Mouse (Mus musculus) embryonic facial prominence, embryonic 14.5 days (tissue): ENCODE results near the gene Rbm28. TPM values are rescaled to one million over a fixed set of nuclear protein-coding genes. Genes with fewer than 3 reads are reported as not detected.
"Not testable (repeated sequence)": the region's sequence is repeated elsewhere in the genome, so short reads cannot be mapped to it uniquely, and the experiment has no call there.

ENCODE experiments used
- ATAC-seq: fragments of 200-750 bp; cut with Nextera tagmentation; 2 replicates; pipeline ENCODE4 v1.8.0; 2017; ENCODE audit warnings: low read depth, moderate number of reproducible peaks, moderate TSS enrichment
- DNase-seq: peaks from one replicate; pipeline ENCODE4 v3.0.0-alpha.2; 2015; ENCODE audit warnings: low spot score
- H3K27ac ChIP-seq: fragments of 300-500 bp; sonication (generic); replicated peaks from 2 replicates; pipeline ENCODE4 v1.5.1; 2014; ENCODE audit warnings: low read depth, mild to moderate bottlenecking, low read length, moderate library complexity
- H3K27me3 ChIP-seq: fragments of 300-500 bp; sonication (generic); replicated peaks from 2 replicates; pipeline ENCODE4 v1.6.1; 2014; ENCODE audit warnings: low read length; ENCODE audit not compliant: control insufficient read depth, insufficient read depth
- H3K36me3 ChIP-seq: fragments of 300-500 bp; sonication (generic); 2 replicates; pipeline ENCODE4 v1.6.1; 2014; ENCODE audit warnings: low read length, mixed read lengths; ENCODE audit not compliant: control insufficient read depth, insufficient read depth
- H3K4me1 ChIP-seq: fragments of 300-500 bp; sonication (generic); 2 replicates; pipeline ENCODE4 v1.6.1; 2014; ENCODE audit warnings: antibody characterized with exemption, low read length; ENCODE audit not compliant: control insufficient read depth, insufficient read depth
- H3K4me2 ChIP-seq: fragments of 300-500 bp; sonication (generic); 2 replicates; pipeline ENCODE4 v1.6.1; 2014; ENCODE audit warnings: low read depth, mild to moderate bottlenecking, low read length, moderate library complexity, mixed read lengths
- H3K4me3 ChIP-seq: fragments of 300-500 bp; sonication (generic); 2 replicates; pipeline ENCODE4 v1.5.1; 2014; ENCODE audit warnings: low read depth, mild to moderate bottlenecking, low read length
- H3K9ac ChIP-seq: fragments of 300-500 bp; sonication (generic); 2 replicates; pipeline ENCODE4 v1.6.1; 2014; ENCODE audit warnings: low read depth, mild to moderate bottlenecking, low read length, moderate library complexity, mixed read lengths
- H3K9me3 ChIP-seq: fragments of 300-500 bp; sonication (generic); 2 replicates; pipeline ENCODE4 v1.6.1; 2016; ENCODE audit warnings: low read length; ENCODE audit not compliant: control insufficient read depth
- WGBS: fragments of 180-500 bp; shearing (Covaris S2); extraction: QIAGEN DNeasy Blood & Tissue Kit; methylation state at CpG from one replicate; pipeline ENCODE4 v1.1.7; 2014; 5-methylcytosine and 5-hydroxymethylcytosine counted together
- polyA plus RNA-seq: library from polyadenylated mRNA; unstranded; fragments of >200 nt; fragmentation: Nextera tagmentation; extraction: Ambion mirVana; gene quantifications from 2 replicates; pipeline ENCODE4 v1.2.1, GENCODE M21; 2014

The Rbm28 gene
- polyA plus RNA-seq, 1 experiment from 2014 or later: 35.9 TPM

GRCm38 (mm10) chr6:29161291-29161690 is 3.5 kb downstream of the Rbm28 start:
- 97% methylated on average over 5 of the region's 5 CpGs for WGBS
- not testable (repeated sequence) for ATAC-seq

GRCm38 (mm10) chr6:29160786-29161185 is 4.0 kb downstream of the Rbm28 start:
- no peaks in the 10 kb centered on the region for H3K9me3 ChIP-seq
- 82% methylated on average over 2 of the region's 2 CpGs for WGBS
- no peak overlapping the region for H3K4me3 ChIP-seq
- ATAC-seq: no peak
- no peaks in the 10 kb centered on the region for H3K27me3 ChIP-seq
- no peak overlapping the region for H3K27ac ChIP-seq
- H3K9ac ChIP-seq: no peak overlapping the region
- H3K36me3 ChIP-seq: peaks cover 44% of the 10 kb centered on the region
- no peak for DNase-seq
- H3K4me2 ChIP-seq: no peak overlapping the region
- H3K4me1 ChIP-seq: peaks cover 9% of the 10 kb centered on the region; the same call in 1 of the 2 replicates

More at GRCm38 (mm10) chr6:29161291-29161690, 3.5 kb downstream of the Rbm28 start:
- not testable (repeated sequence) for H3K27ac ChIP-seq, H3K4me2 ChIP-seq, DNase-seq, H3K4me3 ChIP-seq, H3K9ac ChIP-seq, H3K4me1 ChIP-seq, H3K9me3 ChIP-seq, H3K27me3 ChIP-seq
- H3K36me3 ChIP-seq: peaks cover 39% of the 10 kb centered on the region

- H3K4me2 ChIP-seq: no peak overlapping the region
- H3K4me3 ChIP-seq: no peak overlapping the region
- no peaks in the 10 kb centered on the region for H3K9me3 ChIP-seq
- H3K27me3 ChIP-seq: no peaks in the 10 kb centered on the region
- peaks cover 80% of the 10 kb centered on the region for H3K36me3 ChIP-seq
- ATAC-seq (no peak), DNase-seq (no peak)
- WGBS: 91% methylated on average over 5 of the region's 5 CpGs
- H3K4me1 ChIP-seq: no peaks in the 10 kb centered on the region
- H3K9ac ChIP-seq: no peak overlapping the region
- no peak overlapping the region for H3K27ac ChIP-seq
Observed at GRCm38 (mm10) chr6:29156326-29156725, 8.5 kb downstream of the Rbm28 start.

- Histone ChIP-seq H3K4me2 (no peak overlapping the region), H3K27me3 (no peaks in the 10 kb centered on the region), H3K4me3 (no peak overlapping the region), H3K4me1 (no peaks in the 10 kb centered on the region), H3K27ac (no peak overlapping the region), H3K36me3 (peaks cover 52% of the 10 kb centered on the region), H3K9ac (no peak overlapping the region), H3K9me3 (no peaks in the 10 kb centered on the region)
- no peak for ATAC-seq
- DNase-seq: no peak
- WGBS: 93% methylated on average over 1 of the region's 1 CpGs
Observed at GRCm38 (mm10) chr6:29150001-29150400, 14.8 kb downstream of the Rbm28 start.

- Histone ChIP-seq H3K27ac (no peak overlapping the region), H3K9me3 (no peaks in the 10 kb centered on the region), H3K4me1 (no peaks in the 10 kb centered on the region), H3K27me3 (no peaks in the 10 kb centered on the region), H3K36me3 (peaks cover 43% of the 10 kb centered on the region), H3K4me2 (no peak overlapping the region), H3K9ac (no peak overlapping the region), H3K4me3 (no peak overlapping the region)
- ATAC-seq (no peak), DNase-seq (no peak)
- 88% methylated on average over 5 of the region's 5 CpGs for WGBS
Observed at GRCm38 (mm10) chr6:29147407-29148010, 17.3 kb downstream of the Rbm28 start.

- peaks cover 39% of the 10 kb centered on the region for H3K36me3 ChIP-seq
- no peak overlapping the region for H3K4me2 ChIP-seq
- ATAC-seq: no peak
- WGBS: 76% methylated on average over 7 of the region's 7 CpGs
- H3K27ac ChIP-seq: no peak overlapping the region
- no peaks in the 10 kb centered on the region for H3K27me3 ChIP-seq
- DNase-seq: no peak
- no peak overlapping the region for H3K4me3 ChIP-seq
- H3K9me3 ChIP-seq: no peaks in the 10 kb centered on the region
- no peaks in the 10 kb centered on the region for H3K4me1 ChIP-seq
- no peak overlapping the region for H3K9ac ChIP-seq
Observed at GRCm38 (mm10) chr6:29146641-29147040, 18.2 kb downstream of the Rbm28 start.

- Histone ChIP-seq H3K9ac (no peak overlapping the region), H3K27me3 (no peaks in the 10 kb centered on the region), H3K9me3 (no peaks in the 10 kb centered on the region), H3K4me3 (no peak overlapping the region), H3K4me1 (no peaks in the 10 kb centered on the region), H3K4me2 (no peak overlapping the region), H3K36me3 (peaks cover 40% of the 10 kb centered on the region), H3K27ac (no peak overlapping the region)
- no peak for ATAC-seq
- no peak for DNase-seq
- WGBS: 71% methylated on average over 12 of the region's 12 CpGs
Observed at GRCm38 (mm10) chr6:29145456-29146307, 19.1 kb downstream of the Rbm28 start.

GRCm38 (mm10) chr6:29144971-29145370 is 19.8 kb downstream of the Rbm28 start:
- H3K9me3 ChIP-seq: no peaks in the 10 kb centered on the region
- H3K4me2 ChIP-seq: no peak overlapping the region
- no peak overlapping the region for H3K4me3 ChIP-seq
- ATAC-seq (no peak), DNase-seq (no peak)
- peaks cover 38% of the 10 kb centered on the region for H3K36me3 ChIP-seq
- H3K9ac ChIP-seq: no peak overlapping the region
- no peaks in the 10 kb centered on the region for H3K27me3 ChIP-seq
- WGBS: 91% methylated on average over 3 of the region's 3 CpGs
- no peaks in the 10 kb centered on the region for H3K4me1 ChIP-seq
- H3K27ac ChIP-seq: no peak overlapping the region
